Mouse (Mus musculus): ENCODE results near the gene Thbs4.

The Thbs4 gene

DNA sequence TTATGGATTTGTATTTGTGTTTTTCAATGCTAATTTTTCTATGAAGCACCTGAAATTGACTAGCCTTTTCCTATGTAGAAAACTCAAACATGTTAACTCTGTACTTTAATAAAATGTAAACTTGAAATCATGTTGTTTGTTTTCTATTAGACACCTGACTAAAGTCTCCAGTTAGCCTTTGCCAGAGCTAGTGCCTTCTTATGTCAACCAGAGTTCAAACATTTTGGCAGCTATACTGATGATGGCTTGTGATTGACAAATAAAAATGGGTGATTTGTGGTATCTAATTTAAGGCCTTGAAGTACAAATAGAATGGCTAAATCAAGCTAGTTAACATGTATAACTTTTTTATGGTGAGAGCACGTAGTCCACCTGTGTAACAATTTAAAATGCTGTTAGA is 82.8 kb downstream of the Thbs4 start:
- DNase-seq = no peak

- DNase-seq = no peak
These were observed 84.3 kb downstream of the Thbs4 start for GRCm38 (mm10) chr13:92710361-92710760.

GRCm38 (mm10) chr13:92709535-92709934 is 85.1 kb downstream of the Thbs4 start:
- DNase-seq = no peak

DNA sequence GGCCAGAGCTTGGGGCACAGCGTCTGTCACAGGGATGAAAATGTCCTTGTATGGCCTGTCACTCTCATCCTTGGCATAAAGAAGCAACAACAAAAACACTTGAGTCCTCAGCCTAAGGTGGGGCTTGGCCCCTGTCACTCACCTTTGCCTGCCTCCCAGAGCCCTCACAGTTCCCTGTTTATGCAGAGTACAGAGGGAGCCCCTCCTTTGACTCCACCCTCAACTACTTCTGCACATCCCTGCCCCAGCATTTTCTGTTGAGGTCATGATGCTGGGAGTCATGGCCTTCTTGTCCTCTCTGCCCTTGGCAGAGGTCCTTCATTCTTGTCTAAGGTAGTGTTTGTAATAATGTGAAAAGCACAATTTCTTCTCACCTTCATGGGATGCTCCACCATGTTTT is 86.2 kb downstream of the Thbs4 start:
- no peak for DNase-seq

DNA sequence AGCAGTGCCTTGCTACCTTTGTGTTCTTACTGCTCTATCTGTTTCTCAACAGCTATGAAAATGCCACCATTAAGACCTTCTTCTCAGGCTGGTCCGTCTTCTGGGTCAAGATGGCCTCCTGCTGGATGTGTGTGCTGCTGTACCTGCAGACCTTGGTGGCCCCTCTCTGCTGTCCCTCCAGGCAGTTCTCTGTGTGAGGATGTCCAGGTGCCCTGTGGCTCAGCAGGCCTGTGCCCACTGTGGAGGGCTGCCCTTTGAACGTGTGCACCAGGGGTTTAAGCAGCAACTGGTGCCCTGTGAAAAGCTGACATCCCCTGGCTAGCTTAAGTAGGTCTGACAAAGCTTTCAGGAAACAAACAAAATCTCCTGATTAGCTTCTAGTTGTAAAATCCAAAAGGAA is 86.7 kb downstream of the Thbs4 start:
- DNase-seq = no peak

DNA sequence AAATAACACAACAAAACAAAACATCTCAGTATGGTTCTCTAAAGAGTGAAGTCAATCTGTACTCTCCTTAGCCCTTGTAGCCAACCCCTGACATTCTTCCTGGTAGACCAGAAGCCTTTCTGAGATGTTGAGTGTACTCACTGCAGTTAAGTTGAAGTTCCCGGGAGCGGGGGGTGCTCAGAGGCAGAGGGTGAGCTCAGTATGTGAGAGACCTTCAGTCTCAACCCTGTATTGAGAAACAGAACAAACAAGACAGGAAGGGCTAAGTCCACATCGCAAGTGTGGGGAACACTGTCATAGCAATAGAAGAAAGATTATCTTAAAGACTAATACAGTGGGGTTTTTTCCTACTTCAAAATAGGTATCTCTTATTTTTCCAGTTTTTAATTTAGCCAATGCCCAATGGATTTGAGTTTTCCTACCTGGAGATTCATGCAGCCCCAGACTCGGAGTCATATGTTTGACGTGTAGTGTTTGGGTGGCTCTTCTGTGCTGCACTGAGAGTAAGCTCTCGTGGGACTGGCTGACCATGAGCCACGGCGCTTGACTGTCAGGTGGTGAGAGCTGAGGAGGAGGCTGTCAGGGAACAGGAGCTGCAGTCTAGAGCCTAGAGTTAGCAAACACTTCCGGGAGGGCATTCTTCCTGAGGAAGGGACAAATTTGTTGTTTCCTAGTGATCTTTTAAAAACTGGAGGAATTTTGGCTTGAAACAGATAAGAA is 88.1 kb downstream of the Thbs4 start:
- DNase-seq = no peak

GRCm38 (mm10) chr13:92705016-92705535 is 89.5 kb downstream of the Thbs4 start:
- no peak for DNase-seq

GRCm38 (mm10) chr13:92704189-92704588 is 90.4 kb downstream of the Thbs4 start:
- no peak for DNase-seq

DNA sequence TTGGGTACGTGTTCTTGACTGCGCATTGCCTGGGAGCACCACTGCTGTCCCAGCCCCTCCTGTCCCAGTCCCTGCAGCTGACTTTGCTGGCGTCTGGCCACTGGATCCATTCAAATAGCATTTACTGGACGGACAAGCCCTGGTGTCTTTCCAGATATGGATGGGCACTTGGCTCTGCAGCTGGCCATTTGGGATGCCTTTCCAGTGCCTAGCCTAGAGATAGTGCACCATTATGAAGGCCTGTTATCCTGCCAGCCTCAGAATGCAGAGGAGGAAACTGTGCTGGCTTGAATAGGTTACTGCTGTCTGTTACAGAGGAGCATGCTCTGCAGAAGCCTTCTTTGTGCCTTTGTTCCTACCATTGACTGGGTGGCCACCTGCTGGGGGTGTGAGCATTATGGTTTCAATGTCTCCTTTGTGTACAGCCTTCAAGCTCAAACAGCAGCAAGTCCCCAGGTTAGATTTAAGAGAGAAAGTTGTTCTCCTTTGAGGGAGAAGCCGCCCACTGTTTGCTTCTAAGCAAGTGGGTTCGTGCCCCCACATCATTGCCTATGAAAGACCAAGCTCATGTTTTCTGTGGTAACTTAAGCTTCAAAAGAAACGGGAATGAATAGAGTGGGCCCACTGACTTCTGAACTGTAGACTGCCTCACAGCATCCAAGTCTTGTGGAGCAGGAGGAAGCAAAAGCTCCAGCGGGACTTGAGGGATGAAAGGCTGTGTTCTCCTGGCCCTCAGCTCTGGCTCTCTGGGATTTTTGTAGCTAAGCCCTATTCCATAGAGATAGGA is 91.2 kb downstream of the Thbs4 start:
- peak; percentile 16 for DNase-seq

- DNase-seq = no peak
These were observed 92.6 kb downstream of the Thbs4 start for GRCm38 (mm10) chr13:92702035-92702434.
